Mouse (Mus musculus) intestine, embryonic 15.5 days (tissue): Measurements from ENCODE around the gene Cxcr5. TPM values are rescaled to one million over a fixed set of nuclear protein-coding genes. Genes with fewer than 3 reads are reported as not detected.

ENCODE experiments used
- ATAC-seq: fragments of 200-750 bp; cut with Nextera tagmentation; 2 replicates; pipeline ENCODE4 v1.8.0; 2017; ENCODE audit warnings: moderate TSS enrichment, moderate library complexity
- H3K27ac ChIP-seq: fragments of 300-500 bp; sonication (generic); 2 replicates; pipeline ENCODE4 v1.5.1; 2015; ENCODE audit warnings: mild to moderate bottlenecking, inconsistent platforms
- H3K27me3 ChIP-seq: fragments of 300-500 bp; sonication (generic); replicated peaks from 2 replicates; pipeline ENCODE4 v1.6.1; 2015; ENCODE audit warnings: inconsistent platforms
- H3K36me3 ChIP-seq: fragments of 300-500 bp; sonication (generic); 2 replicates; pipeline ENCODE4 v1.6.1; 2015; ENCODE audit warnings: inconsistent platforms
- H3K4me1 ChIP-seq: fragments of 300-500 bp; sonication (generic); replicated peaks from 2 replicates; pipeline ENCODE4 v1.6.1; 2015; ENCODE audit warnings: inconsistent platforms
- H3K4me2 ChIP-seq: fragments of 300-500 bp; sonication (generic); replicated peaks from 2 replicates; pipeline ENCODE4 v1.6.1; 2015; ENCODE audit warnings: mild to moderate bottlenecking, inconsistent platforms
- H3K4me3 ChIP-seq: fragments of 300-500 bp; sonication (generic); replicated peaks from 2 replicates; pipeline ENCODE4 v1.5.1; 2015; ENCODE audit warnings: inconsistent platforms
- H3K9ac ChIP-seq: fragments of 300-500 bp; sonication (generic); 2 replicates; pipeline ENCODE4 v1.6.1; 2015; ENCODE audit warnings: inconsistent platforms
- H3K9me3 ChIP-seq: fragments of 300-500 bp; sonication (generic); 2 replicates; pipeline ENCODE4 v1.6.1; 2016; ENCODE audit warnings: inconsistent platforms
- WGBS: fragments of 180-500 bp; shearing (Covaris S2); methylation state at CpG from one replicate; pipeline ENCODE4 v1.1.7; 2015; 5-methylcytosine and 5-hydroxymethylcytosine counted together
- polyA plus RNA-seq: library from polyadenylated mRNA; unstranded; fragments of >200 nt; fragmentation: Nextera tagmentation; extraction: Ambion mirVana; gene quantifications from 2 replicates; pipeline ENCODE4 v1.2.1, GENCODE M21; 2015

The Cxcr5 gene
- polyA plus RNA-seq, 1 experiment from 2014 or later, result 1.3 TPM

GRCm38 (mm10) chr9:44598899-44599495 lies 37.3 kb upstream of the Cxcr5 start:
- Histone ChIP-seq H3K9me3 (no peaks in the 10 kb centered on the region), H3K27me3 (no peaks in the 10 kb centered on the region), H3K4me3 (peak overlapping the region; percentile 20; the same call in 1 of the 2 replicates), H3K36me3 (no peaks in the 10 kb centered on the region), H3K4me2 (peak overlapping the region; percentile 60), H3K9ac (peak overlapping the region; percentile 34; the same call in 1 of the 2 replicates), H3K27ac (peak overlapping the region; percentile 61; the same call in 1 of the 2 replicates), H3K4me1 (peaks cover 10% of the 10 kb centered on the region)
- WGBS, result 4% methylated on average over 18 of the region's 18 CpGs
- peak; percentile 65 for ATAC-seq

- Histone ChIP-seq H3K27me3 (no peaks in the 10 kb centered on the region), H3K4me2 (no peak overlapping the region), H3K4me1 (peaks cover 8% of the 10 kb centered on the region), H3K36me3 (no peaks in the 10 kb centered on the region), H3K27ac (no peak overlapping the region), H3K9me3 (no peaks in the 10 kb centered on the region), H3K4me3 (no peak overlapping the region), H3K9ac (no peak overlapping the region)
- no peak for ATAC-seq
- WGBS, result 83% methylated on average over 2 of the region's 2 CpGs
Observed at GRCm38 (mm10) chr9:44597742-44598141, 36.1 kb upstream of the Cxcr5 start.

- no peak overlapping the region for H3K27ac ChIP-seq
- no peaks in the 10 kb centered on the region for H3K36me3 ChIP-seq
- 63% methylated on average over 1 of the region's 1 CpGs for WGBS
- no peaks in the 10 kb centered on the region for H3K27me3 ChIP-seq
- H3K4me2 ChIP-seq, result no peak overlapping the region
- H3K4me3 ChIP-seq, result no peak overlapping the region
- peaks cover 8% of the 10 kb centered on the region; the same call in 1 of the 2 replicates for H3K4me1 ChIP-seq
- ATAC-seq, result no peak
- H3K9ac ChIP-seq, result no peak overlapping the region
- H3K9me3 ChIP-seq, result no peaks in the 10 kb centered on the region
Observed at GRCm38 (mm10) chr9:44595537-44595930, 33.9 kb upstream of the Cxcr5 start.

GRCm38 (mm10) chr9:44594901-44595536 lies 33.3 kb upstream of the Cxcr5 start:
- Histone ChIP-seq H3K4me1 (peaks cover 8% of the 10 kb centered on the region; the same call in 1 of the 2 replicates), H3K4me2 (no peak overlapping the region), H3K9ac (no peak overlapping the region), H3K27me3 (no peaks in the 10 kb centered on the region), H3K36me3 (no peaks in the 10 kb centered on the region), H3K27ac (no peak overlapping the region), H3K4me3 (no peak overlapping the region), H3K9me3 (no peaks in the 10 kb centered on the region)
- no peak for ATAC-seq
- WGBS, result 63% methylated on average over 9 of the region's 9 CpGs

- H3K4me1 ChIP-seq, result peaks cover 1% of the 10 kb centered on the region; the same call in 1 of the 2 replicates
- H3K9me3 ChIP-seq, result no peaks in the 10 kb centered on the region
- 77% methylated on average over 4 of the region's 4 CpGs for WGBS
- H3K4me2 ChIP-seq, result no peak overlapping the region
- no peaks in the 10 kb centered on the region for H3K27me3 ChIP-seq
- ATAC-seq, result no peak
- H3K36me3 ChIP-seq, result no peaks in the 10 kb centered on the region
- H3K9ac ChIP-seq, result no peak overlapping the region
- H3K27ac ChIP-seq, result no peak overlapping the region
- no peak overlapping the region for H3K4me3 ChIP-seq
Observed at GRCm38 (mm10) chr9:44593886-44594285, 32.2 kb upstream of the Cxcr5 start.

GRCm38 (mm10) chr9:44593221-44593620 lies 31.5 kb upstream of the Cxcr5 start:
- Histone ChIP-seq H3K4me2 (no peak overlapping the region), H3K4me3 (no peak overlapping the region), H3K27me3 (no peaks in the 10 kb centered on the region), H3K36me3 (no peaks in the 10 kb centered on the region), H3K9me3 (no peaks in the 10 kb centered on the region), H3K9ac (no peak overlapping the region), H3K4me1 (no peaks in the 10 kb centered on the region), H3K27ac (no peak overlapping the region)
- no peak for ATAC-seq
- 82% methylated on average over 4 of the region's 4 CpGs for WGBS

- H3K4me3 ChIP-seq, result no peak overlapping the region
- H3K27ac ChIP-seq, result no peak overlapping the region
- no peak overlapping the region for H3K9ac ChIP-seq
- WGBS, result 56% methylated on average over 7 of the region's 7 CpGs
- H3K4me2 ChIP-seq, result no peak overlapping the region
- no peaks in the 10 kb centered on the region for H3K36me3 ChIP-seq
- no peaks in the 10 kb centered on the region for H3K4me1 ChIP-seq
- no peak for ATAC-seq
- no peaks in the 10 kb centered on the region for H3K9me3 ChIP-seq
- H3K27me3 ChIP-seq, result no peaks in the 10 kb centered on the region
Observed at GRCm38 (mm10) chr9:44591595-44592188, 30.0 kb upstream of the Cxcr5 start.

- Histone ChIP-seq H3K9ac (no peak overlapping the region), H3K27me3 (no peaks in the 10 kb centered on the region), H3K9me3 (no peaks in the 10 kb centered on the region), H3K27ac (no peak overlapping the region), H3K4me3 (no peak overlapping the region), H3K4me2 (no peak overlapping the region), H3K4me1 (no peaks in the 10 kb centered on the region), H3K36me3 (no peaks in the 10 kb centered on the region)
- ATAC-seq, result no peak
- WGBS, result 43% methylated on average over 2 of the region's 2 CpGs
Observed at GRCm38 (mm10) chr9:44590969-44591368, 29.3 kb upstream of the Cxcr5 start.

- ATAC-seq, result no peak
- no peaks in the 10 kb centered on the region for H3K4me1 ChIP-seq
- H3K9ac ChIP-seq, result no peak overlapping the region
- H3K36me3 ChIP-seq, result no peaks in the 10 kb centered on the region
- H3K4me3 ChIP-seq, result no peak overlapping the region
- no peaks in the 10 kb centered on the region for H3K27me3 ChIP-seq
- no peak overlapping the region for H3K27ac ChIP-seq
- H3K4me2 ChIP-seq, result no peak overlapping the region
- no peaks in the 10 kb centered on the region for H3K9me3 ChIP-seq
Observed at GRCm38 (mm10) chr9:44589095-44589494, 27.4 kb upstream of the Cxcr5 start.

- Histone ChIP-seq H3K27me3 (no peaks in the 10 kb centered on the region), H3K4me2 (no peak overlapping the region), H3K36me3 (no peaks in the 10 kb centered on the region), H3K9me3 (no peaks in the 10 kb centered on the region), H3K4me1 (no peaks in the 10 kb centered on the region), H3K4me3 (no peak overlapping the region), H3K27ac (no peak overlapping the region), H3K9ac (no peak overlapping the region)
- no peak for ATAC-seq
- 39% methylated on average over 9 of the region's 9 CpGs for WGBS
Observed at GRCm38 (mm10) chr9:44588605-44589004, 26.9 kb upstream of the Cxcr5 start.

- H3K27ac ChIP-seq, result no peak overlapping the region
- no peak for ATAC-seq
- H3K4me3 ChIP-seq, result no peak overlapping the region
- H3K9ac ChIP-seq, result no peak overlapping the region
- H3K4me1 ChIP-seq, result no peaks in the 10 kb centered on the region
- H3K4me2 ChIP-seq, result no peak overlapping the region
- H3K36me3 ChIP-seq, result no peaks in the 10 kb centered on the region
- WGBS, result 76% methylated on average over 9 of the region's 9 CpGs
- H3K9me3 ChIP-seq, result no peaks in the 10 kb centered on the region
- no peaks in the 10 kb centered on the region for H3K27me3 ChIP-seq
Observed at GRCm38 (mm10) chr9:44587262-44588160, 25.8 kb upstream of the Cxcr5 start.

GRCm38 (mm10) chr9:44586640-44587261 lies 25.1 kb upstream of the Cxcr5 start:
- no peaks in the 10 kb centered on the region for H3K9me3 ChIP-seq
- no peak overlapping the region for H3K4me3 ChIP-seq
- no peak for ATAC-seq
- no peak overlapping the region for H3K4me2 ChIP-seq
- H3K4me1 ChIP-seq, result 0 out of 2 replicates have a peak, but pooled peaks cover under 1% of the 10 kb centered on the region
- no peak overlapping the region for H3K27ac ChIP-seq
- no peak overlapping the region for H3K9ac ChIP-seq
- H3K27me3 ChIP-seq, result no peaks in the 10 kb centered on the region
- 68% methylated on average over 8 of the region's 8 CpGs for WGBS
- H3K36me3 ChIP-seq, result no peaks in the 10 kb centered on the region
